Mouse (Mus musculus) olfactory bulb, adult 2 months (tissue): Measurements from ENCODE around the gene Med22. TPM values are rescaled to one million over a fixed set of nuclear protein-coding genes. Genes with fewer than 3 reads are reported as not detected.

Experiments
- H3K27ac ChIP-seq: fragments of 200-500 bp; 2 replicates; pipeline ENCODE4 v1.5.1; 2012; ENCODE audit warnings: low read depth, low read length; ENCODE audit not compliant: insufficient read depth
- H3K4me1 ChIP-seq: fragments of 200-500 bp; 2 replicates; pipeline ENCODE4 v1.6.1; 2012; ENCODE audit warnings: low read length; ENCODE audit not compliant: control insufficient read depth, insufficient read depth
- H3K4me3 ChIP-seq: fragments of 200-500 bp; 2 replicates; pipeline ENCODE4 v1.5.1; 2012; ENCODE audit warnings: mild to moderate bottlenecking, low read depth, low read length, moderate library complexity; ENCODE audit not compliant: insufficient read depth
- CTCF ChIP-seq: fragments of 200-500 bp; IDR thresholded peaks from 2 replicates; pipeline ENCODE4 v1.5.1; 2012; ENCODE audit warnings: low read depth, mild to moderate bottlenecking, low read length, moderate library complexity; ENCODE audit not compliant: insufficient read depth
- POLR2A ChIP-seq: fragments of 200-500 bp; IDR thresholded peaks from 2 replicates; pipeline ENCODE4 v1.6.1; 2012; ENCODE audit warnings: mild to moderate bottlenecking, low read depth, low read length, moderate library complexity; ENCODE audit not compliant: insufficient read depth
- WGBS: fragments of 180-500 bp; shearing (Covaris S2); methylation state at CpG from one replicate; pipeline ENCODE4 v1.1.7; 2018; 5-methylcytosine and 5-hydroxymethylcytosine counted together
- polyA plus RNA-seq: library from polyadenylated mRNA; stranded (reverse); fragments of >200 nt; gene quantifications from 2 replicates; pipeline ENCODE4 v1.2.4, GENCODE M21; 2012; ENCODE audit warnings: low replicate concordance; ENCODE audit not compliant: missing spikeins, insufficient read depth, insufficient read length

Gene Med22
- polyA plus RNA-seq, 1 experiment = not detected

DNA sequence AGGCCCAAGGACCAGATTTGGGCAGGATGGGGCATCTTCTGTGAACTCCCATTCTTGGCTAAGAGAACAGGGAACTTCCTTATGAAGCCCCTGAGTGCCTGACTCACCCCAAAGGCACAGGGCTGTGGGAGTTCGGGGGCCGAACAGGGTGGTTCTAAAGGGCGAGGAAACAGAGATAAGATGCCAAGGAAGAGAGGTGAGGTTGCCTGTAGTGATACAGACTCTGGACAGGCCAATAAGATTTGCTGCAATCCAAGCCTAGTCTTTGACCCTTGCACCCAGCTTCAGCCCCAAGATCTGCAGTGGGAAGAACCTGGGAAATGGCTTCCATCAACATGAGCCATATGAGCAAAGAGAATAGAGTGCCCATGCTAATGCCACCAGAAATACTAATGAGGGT, 32.8 kb upstream of the Med22 start:
- 84% methylated on average over 3 of the region's 3 CpGs for WGBS
- H3K27ac ChIP-seq = no peak overlapping the region
- no peak overlapping the region for H3K4me3 ChIP-seq
- no peaks in the 10 kb centered on the region for H3K4me1 ChIP-seq
- TF ChIP-seq POLR2A (no peak), CTCF (no peak)

DNA sequence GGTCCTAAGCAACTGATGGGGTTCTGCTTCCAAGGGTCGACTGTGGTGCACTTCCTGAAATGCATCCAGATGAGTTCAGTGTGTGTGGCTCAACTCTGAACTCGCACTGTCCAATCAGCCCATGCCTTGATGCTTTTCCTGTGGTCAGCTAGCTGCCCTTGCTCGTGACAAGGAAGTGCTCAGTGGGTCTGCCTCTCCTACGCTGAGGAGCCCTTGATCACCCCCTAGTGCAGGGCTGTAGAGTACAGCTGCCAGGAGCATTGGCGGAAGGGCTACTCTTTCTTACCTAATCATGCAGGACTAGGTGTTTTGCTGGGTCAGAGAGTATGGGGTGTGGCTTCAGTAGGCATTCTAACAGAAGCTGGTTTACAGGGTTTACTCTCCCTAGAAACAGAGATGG, 31.1 kb upstream of the Med22 start:
- Histone ChIP-seq H3K4me1 (no peaks in the 10 kb centered on the region), H3K27ac (no peak overlapping the region), H3K4me3 (no peak overlapping the region)
- TF ChIP-seq CTCF (no peak), POLR2A (no peak)
- WGBS = 47% methylated on average over 5 of the region's 5 CpGs

DNA sequence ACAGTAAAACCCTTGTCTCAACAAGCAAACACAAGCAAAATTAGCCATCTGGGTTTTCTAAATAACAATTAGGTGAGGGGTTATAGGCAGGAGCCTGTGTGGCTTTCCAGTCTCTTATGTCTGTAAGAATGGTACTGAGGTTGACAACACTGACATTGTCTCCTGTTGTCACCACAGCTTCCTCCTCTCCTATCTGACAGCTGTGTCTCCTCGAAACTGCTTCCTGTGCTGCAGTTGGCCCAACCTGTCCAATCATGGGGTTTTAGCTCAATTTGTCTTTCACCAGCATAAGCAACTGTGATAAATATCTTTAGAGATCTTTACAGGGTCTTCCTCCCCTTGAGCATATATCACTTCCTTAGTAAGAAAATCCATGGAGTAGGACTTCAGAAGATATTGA, 25.9 kb upstream of the Med22 start:
- H3K27ac ChIP-seq = no peak overlapping the region
- no peak overlapping the region for H3K4me3 ChIP-seq
- TF ChIP-seq CTCF (no peak), POLR2A (no peak)
- H3K4me1 ChIP-seq = peaks cover 11% of the 10 kb centered on the region
- 65% methylated on average over 1 of the region's 1 CpGs for WGBS

DNA sequence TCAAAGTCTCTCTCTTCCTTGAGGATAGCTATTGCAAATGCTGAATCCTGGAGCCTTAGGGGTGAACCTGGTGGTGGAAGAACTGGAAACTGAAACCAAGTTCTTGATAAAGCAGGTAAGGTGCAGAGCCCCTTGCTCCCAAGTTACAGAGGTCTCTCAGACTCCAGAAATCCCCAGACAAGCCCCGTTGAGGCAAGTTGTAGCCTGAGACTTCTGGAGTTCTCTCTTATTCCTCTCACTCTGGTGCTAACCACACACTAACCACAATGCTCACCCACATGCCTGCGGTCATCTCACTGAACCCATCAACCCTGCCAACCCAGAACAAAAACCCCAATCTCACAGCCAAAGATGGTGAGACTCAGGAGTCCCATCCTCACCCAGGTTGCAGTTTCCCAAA, 24.8 kb upstream of the Med22 start:
- no peak overlapping the region for H3K27ac ChIP-seq
- no peak for TF ChIP-seq POLR2A
- TF ChIP-seq CTCF = no peak
- H3K4me1 ChIP-seq = peaks cover 11% of the 10 kb centered on the region
- WGBS = 93% methylated on average over 2 of the region's 2 CpGs
- H3K4me3 ChIP-seq = no peak overlapping the region

DNA sequence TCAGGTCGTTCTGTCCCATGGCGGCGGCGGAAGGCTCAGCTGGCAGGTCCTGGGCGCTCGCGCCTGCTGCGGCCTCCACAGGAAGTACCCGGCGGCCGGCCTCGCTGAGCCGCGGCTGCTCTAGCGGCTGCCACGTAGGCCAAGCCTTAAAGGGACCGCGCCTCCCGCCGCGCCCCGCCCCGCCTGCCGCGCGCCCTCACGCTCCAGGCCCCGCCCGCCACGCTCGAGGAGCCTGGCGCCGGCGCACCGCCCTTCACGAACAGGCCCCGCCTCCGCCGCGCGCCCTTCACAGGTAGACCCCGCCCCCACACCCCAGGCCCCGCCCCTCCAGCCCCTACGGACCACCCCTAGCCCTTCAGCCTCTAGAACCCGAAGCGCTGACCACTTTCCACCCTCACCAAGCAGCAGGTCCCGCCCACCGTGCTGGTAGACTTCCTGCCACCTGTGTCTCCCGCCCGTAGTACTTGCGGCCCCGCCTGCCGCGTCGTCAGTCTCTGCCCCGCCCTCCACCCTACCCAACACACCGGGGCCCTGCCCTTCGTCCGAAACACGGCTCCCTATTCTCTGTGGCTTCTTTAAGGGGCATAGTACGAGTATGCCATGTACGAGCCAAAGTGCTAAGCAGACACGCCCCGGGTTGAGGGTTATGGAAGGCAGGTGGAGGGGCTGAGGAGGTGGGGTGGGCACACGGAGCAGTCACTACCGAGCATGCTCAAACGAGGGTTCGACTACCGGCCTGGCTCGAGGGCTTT, 23.0 kb upstream of the Med22 start, which contains the start of the genes Surf4 and Stkld1:
Gene Surf4 (minus strand): TSS at position 625 of the 752 bp plus-strand sequence.
Gene Stkld1 (plus strand): TSS at position 744 of the 752 bp plus-strand sequence.
- Histone ChIP-seq H3K4me3 (peak within 1 kb of the TSS; percentile 100), H3K27ac (peak within 1 kb of the TSS; percentile 67; the same call in 1 of the 2 replicates), H3K4me1 (peaks cover 14% of the 10 kb centered on the region)
- TF ChIP-seq CTCF (no peak), POLR2A (peak; percentile 57; the same call in 1 of the 2 replicates)
- 1% methylated on average over 62 of the region's 70 CpGs for WGBS

DNA sequence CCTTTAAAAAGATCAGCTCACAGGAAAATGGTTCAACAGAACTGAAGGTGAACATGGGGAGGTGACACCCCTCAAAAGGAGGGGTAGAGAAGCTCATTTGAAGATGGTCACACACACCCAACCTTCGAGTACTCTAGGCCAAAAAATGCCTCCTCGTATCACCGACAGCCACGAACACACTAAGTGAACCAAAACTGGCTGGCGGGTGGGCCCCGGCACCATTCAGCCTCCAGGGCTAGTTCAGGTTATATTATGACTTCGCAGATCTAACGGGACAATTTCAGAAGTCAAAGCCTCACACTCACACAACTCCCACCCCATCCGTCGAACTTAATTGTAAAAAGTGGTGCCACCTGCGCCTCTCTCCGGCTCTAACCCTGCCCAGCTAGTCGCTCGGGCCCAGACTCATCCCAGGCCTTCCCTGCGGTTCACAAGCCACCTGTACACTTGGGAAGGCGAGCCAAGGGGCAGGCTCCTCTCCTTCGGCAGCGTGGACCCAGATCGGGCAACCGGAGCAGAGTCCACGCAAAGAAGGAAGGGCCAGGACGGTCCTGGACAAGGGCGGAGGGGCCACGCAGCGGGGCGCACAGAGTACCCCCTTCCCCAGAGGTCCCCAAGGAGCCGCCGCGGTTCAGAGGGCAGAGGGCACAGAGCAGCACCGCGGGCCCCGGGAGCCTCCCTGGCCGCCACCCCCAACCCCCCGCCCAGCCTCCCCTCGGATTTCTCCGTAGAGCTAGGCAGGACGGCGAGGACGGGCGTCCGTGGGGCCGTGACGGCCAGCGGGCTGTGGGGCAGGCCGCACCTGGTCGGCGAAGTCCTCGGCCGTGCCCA, 22.2 kb upstream of the Med22 start:
- peaks cover 14% of the 10 kb centered on the region for H3K4me1 ChIP-seq
- WGBS = under 1% methylated on average over 46 of the region's 49 CpGs
- peak overlapping the region; percentile 100 for H3K4me3 ChIP-seq
- peak overlapping the region; percentile 67; the same call in 1 of the 2 replicates for H3K27ac ChIP-seq
- TF ChIP-seq CTCF = no peak
- TF ChIP-seq POLR2A = no peak

DNA sequence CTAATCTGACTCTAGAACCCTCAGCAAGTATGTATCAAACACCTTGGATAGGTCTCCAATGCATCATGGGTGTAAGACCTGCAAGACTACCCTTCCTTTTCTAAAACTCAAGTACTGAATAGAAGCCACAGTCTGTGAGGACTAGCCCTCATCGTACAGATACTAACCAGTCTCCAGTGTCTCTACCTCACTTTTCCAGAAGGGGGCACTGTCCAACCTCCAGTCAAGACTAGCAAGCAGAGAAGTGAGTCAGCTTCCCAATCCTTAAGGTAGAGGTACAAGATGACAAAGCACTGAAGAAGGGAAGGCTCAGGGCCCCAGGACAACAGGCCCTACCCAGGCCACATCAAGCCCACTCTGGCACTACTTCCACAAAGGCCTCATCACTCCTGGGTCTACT, 19.9 kb upstream of the Med22 start:
- Histone ChIP-seq H3K4me1 (peaks cover 14% of the 10 kb centered on the region), H3K4me3 (no peak overlapping the region), H3K27ac (no peak overlapping the region)
- TF ChIP-seq CTCF = no peak
- TF ChIP-seq POLR2A = no peak
- WGBS = 6% methylated on average over 1 of the region's 1 CpGs

DNA sequence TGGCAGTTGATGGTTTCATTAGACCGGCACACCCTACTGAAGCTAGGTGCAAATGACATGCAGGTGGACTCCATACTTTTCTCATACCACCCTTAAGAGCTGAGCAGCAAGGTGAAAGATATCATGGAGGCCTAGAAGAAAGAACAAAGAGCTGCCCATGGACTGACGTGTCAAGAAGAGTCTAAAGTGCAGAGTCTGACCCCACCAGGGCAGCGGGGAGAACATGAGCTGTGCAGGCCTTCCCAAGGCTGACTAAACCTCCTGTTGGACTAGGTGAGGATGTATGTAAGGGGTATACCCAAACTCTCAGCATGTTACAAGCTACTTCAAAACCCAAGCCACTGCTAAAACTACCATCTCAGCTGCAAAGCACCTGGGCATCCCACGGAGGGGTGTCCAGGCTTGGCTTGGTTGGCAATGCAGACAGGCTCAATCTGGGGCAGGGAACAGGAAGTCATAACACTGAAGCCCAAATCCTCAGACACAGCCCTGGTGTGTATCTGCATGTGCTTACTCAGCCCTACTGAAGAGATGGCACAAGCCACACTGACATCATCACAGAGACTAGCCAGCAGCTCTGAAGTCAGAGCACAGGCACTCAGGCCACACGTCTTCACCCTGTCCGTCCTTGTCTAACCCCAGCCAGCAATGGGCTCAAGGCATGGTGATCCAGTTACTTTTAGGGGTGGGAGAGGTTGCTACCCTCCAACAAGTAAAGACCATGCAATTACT, 17.4 kb upstream of the Med22 start:
- TF ChIP-seq CTCF (no peak), POLR2A (no peak)
- peaks cover 8% of the 10 kb centered on the region for H3K4me1 ChIP-seq
- 93% methylated on average over 6 of the region's 6 CpGs for WGBS
- no peak overlapping the region for H3K27ac ChIP-seq
- no peak overlapping the region for H3K4me3 ChIP-seq
